ENCODE assay signal across 22 mouse cellular contexts in genomic region chr1:20674615-20675014, GRCm38 (mm10). TPM values are rescaled to one million over a fixed set of nuclear protein-coding genes. Genes with fewer than 3 reads are reported as not detected.
"Had no signal": no experiment of that assay in that cellular context is flagged by ENCODE, and none has a peak within 500 bp of the region (broad histone marks: within the 10 kb centered on the region; RNA-seq: fewer than 3 reads in every experiment).

No protein-coding gene starts in this region.

- H3K9ac ChIP-seq: neural tube, embryonic 15.5 days; stomach, embryonic 15.5 days had no signal

- H3K27me3 ChIP-seq: neural tube, embryonic 15.5 days; stomach, embryonic 15.5 days had no signal

- H3K4me3 ChIP-seq: neural tube, embryonic 15.5 days; stomach, embryonic 15.5 days had no signal

- DNase-seq: retina, postnatal 1 day; right cerebral cortex, adult 18-20 months; right cerebral cortex, postnatal 14 days; right cerebral cortex, postnatal 25 days; right cerebral cortex, postnatal 4 days; spleen, adult 18-20 months; thymus, adult 18-20 months; thymus, adult 2 months; thymus, postnatal 14 days; thymus, postnatal 25 days; thymus, postnatal 36 days; thymus, postnatal 4 days had no signal

- H3K9me3 ChIP-seq: neural tube, embryonic 15.5 days; stomach, embryonic 15.5 days had no signal

- H3K4me2 ChIP-seq: neural tube, embryonic 15.5 days; stomach, embryonic 15.5 days had no signal

- H3K36me3 ChIP-seq: neural tube, embryonic 15.5 days; stomach, embryonic 15.5 days had no signal

- H3K27ac ChIP-seq: neural tube, embryonic 15.5 days; stomach, embryonic 15.5 days; stomach, postnatal 0 days had no signal

- H3K4me1 ChIP-seq: neural tube, embryonic 15.5 days; stomach, embryonic 15.5 days had no signal

RNA-seq across cellular contexts. Expression of gene Il17a, which starts 56.1 kb away (rescaled TPM):
- polyA plus RNA-seq: neural tube, embryonic 14.5 days; neural tube, embryonic 15.5 days; spleen, adult 2 months; stomach, embryonic 14.5 days; stomach, embryonic 15.5 days; stomach, embryonic 16.5 days; stomach, postnatal 0 days; testis, adult 2 months; urinary bladder, adult 2 months had no signal

RNA-seq across cellular contexts. Expression of gene Pkhd1, which starts 56.8 kb away (rescaled TPM):
- total RNA-seq: neutrophil, adult 5-6 weeks had no signal
